Mouse (Mus musculus) MEL (cell line): ENCODE results near the gene Aldh3b1. TPM values are rescaled to one million over a fixed set of nuclear protein-coding genes. Genes with fewer than 3 reads are reported as not detected.

ENCODE experiments used
- DNase-seq: peaks from one replicate; pipeline ENCODE4 v3.0.0; 2011; ENCODE audit warnings: low read depth, low spot score
- H3K27ac ChIP-seq: 2 replicates; pipeline ENCODE4 v1.5.1; 2012; ENCODE audit warnings: low read depth, mild to moderate bottlenecking, control low read depth, low read length, moderate library complexity; ENCODE audit not compliant: control insufficient read depth
- H3K27me3 ChIP-seq, 2 experiments: fragments of 150-350 bp in 1 of 2; sonication (generic) in 1 of 2; 2 replicates each; pipeline ENCODE4 v1.6.1; 2012; ENCODE audit warnings: low read length in 2 of 2, mild to moderate bottlenecking in 2 of 2, improper control_type of control experiment in 1 of 2, moderate library complexity in 1 of 2; ENCODE audit not compliant: insufficient read depth in 2 of 2, control insufficient read depth in 1 of 2
- H3K36me3 ChIP-seq, 2 experiments: 2 replicates each; pipeline ENCODE4 v1.6.1; 2012 to 2014; ENCODE audit warnings: low read length in 2 of 2, improper control_type of control experiment in 1 of 2, inconsistent platforms in 1 of 2, mild to moderate bottlenecking in 1 of 2; ENCODE audit not compliant: insufficient read depth in 2 of 2, control insufficient read depth in 1 of 2
- H3K4me1 ChIP-seq, 2 experiments: fragments of 150-350 bp in 1 of 2; sonication (generic) in 1 of 2; 2 replicates each; pipeline ENCODE4 v1.6.1; 2012; ENCODE audit warnings: low read length in 2 of 2, improper control_type of control experiment in 1 of 2, mild to moderate bottlenecking in 1 of 2; ENCODE audit not compliant: insufficient read depth in 2 of 2, control insufficient read depth in 1 of 2
- H3K4me3 ChIP-seq, 2 experiments: fragments of 150-350 bp in 1 of 2; sonication (generic) in 1 of 2; 2 replicates each; pipeline ENCODE4 v1.5.1; 2012; ENCODE audit warnings: low read depth in 2 of 2, low read length in 2 of 2, mild to moderate bottlenecking in 2 of 2, moderate library complexity in 2 of 2, control low read depth in 1 of 2, improper control_type of control experiment in 1 of 2; ENCODE audit not compliant: control insufficient read depth in 1 of 2, insufficient read depth in 1 of 2
- H3K79me2 ChIP-seq: 2 replicates; pipeline ENCODE4 v1.6.1; 2012; ENCODE audit warnings: mild to moderate bottlenecking, low read length, moderate library complexity; ENCODE audit not compliant: control insufficient read depth, poor library complexity, insufficient read depth
- H3K9ac ChIP-seq: 2 replicates; pipeline ENCODE4 v1.6.1; 2012; ENCODE audit warnings: low read depth, mild to moderate bottlenecking, control low read depth, low read length, moderate library complexity; ENCODE audit not compliant: control insufficient read depth, poor library complexity, severe bottlenecking
- H3K9me3 ChIP-seq: fragments of 150-350 bp; sonication (generic); replicated peaks from 2 replicates; pipeline ENCODE4 v1.6.1; 2012; ENCODE audit warnings: mild to moderate bottlenecking, low read length, improper control_type of control experiment, moderate library complexity; ENCODE audit not compliant: insufficient read depth
- BHLHE40 ChIP-seq: IDR thresholded peaks from 2 replicates; pipeline ENCODE4 v1.6.1; 2012; ENCODE audit warnings: low read depth, mild to moderate bottlenecking, inconsistent platforms, low read length, improper control_type of control experiment, borderline replicate concordance
- CHD1 ChIP-seq: IDR thresholded peaks from 2 replicates; pipeline ENCODE4 v1.6.1; 2012; ENCODE audit warnings: low read depth, mild to moderate bottlenecking, inconsistent platforms, low read length, improper control_type of control experiment
- ELF1 ChIP-seq: IDR thresholded peaks from 2 replicates; pipeline ENCODE4 v1.6.1; 2014; ENCODE audit warnings: low read depth, mild to moderate bottlenecking, inconsistent platforms, low read length, improper control_type of control experiment, moderate library complexity
- ETS1 ChIP-seq: IDR thresholded peaks from 2 replicates; pipeline ENCODE4 v1.6.1; 2012; ENCODE audit warnings: low read depth, mild to moderate bottlenecking, inconsistent platforms, low read length, improper control_type of control experiment, moderate library complexity
- GABPA ChIP-seq: IDR thresholded peaks from 2 replicates; pipeline ENCODE4 v1.6.1; 2012; ENCODE audit warnings: low read depth, mild to moderate bottlenecking, inconsistent platforms, low read length, improper control_type of control experiment, moderate library complexity
- GATA1 ChIP-seq: IDR thresholded peaks from 2 replicates; pipeline ENCODE4 v1.6.1; 2011; ENCODE audit warnings: low read depth, low read length, improper control_type of control experiment
- HCFC1 ChIP-seq: IDR thresholded peaks from 2 replicates; pipeline ENCODE4 v1.6.1; 2012; ENCODE audit warnings: low read depth, mild to moderate bottlenecking, inconsistent platforms, low read length, improper control_type of control experiment, moderate library complexity
- JUND ChIP-seq: IDR thresholded peaks from 2 replicates; pipeline ENCODE4 v1.6.1; 2011; ENCODE audit warnings: low read depth, mild to moderate bottlenecking, improper control_type of control experiment, low read length
- KAT2A ChIP-seq: conservative IDR thresholded peaks from 2 replicates; pipeline ENCODE4 v1.6.1; 2012; ENCODE audit warnings: low read depth, low read length, improper control_type of control experiment, inconsistent platforms
- MAFK ChIP-seq: IDR thresholded peaks from 2 replicates; pipeline ENCODE4 v1.6.1; 2011; ENCODE audit warnings: low read depth, mild to moderate bottlenecking, low read length, improper control_type of control experiment, borderline replicate concordance
- MAZ ChIP-seq: IDR thresholded peaks from 2 replicates; pipeline ENCODE4 v1.6.1; 2012; ENCODE audit warnings: low read depth, mild to moderate bottlenecking, inconsistent platforms, low read length, improper control_type of control experiment
- MEF2A ChIP-seq: IDR thresholded peaks from 2 replicates; pipeline ENCODE4 v1.6.1; 2014; ENCODE audit warnings: low read depth, mild to moderate bottlenecking, inconsistent platforms, low read length, improper control_type of control experiment; ENCODE audit not compliant: poor library complexity, insufficient replicate concordance, severe bottlenecking; ENCODE audit errors: extremely low read depth
- MYB ChIP-seq: IDR thresholded peaks from 2 replicates; pipeline ENCODE4 v1.6.1; 2011; ENCODE audit warnings: mild to moderate bottlenecking, low read depth, low read length, improper control_type of control experiment
- MYC ChIP-seq: IDR thresholded peaks from 2 replicates; pipeline ENCODE4 v1.6.1; 2011; ENCODE audit warnings: low read depth, mild to moderate bottlenecking, low read length, improper control_type of control experiment, moderate library complexity
- NELFE ChIP-seq: IDR thresholded peaks from 2 replicates; pipeline ENCODE4 v1.6.1; 2011; ENCODE audit warnings: low read depth, low read length, improper control_type of control experiment
- NRF1 ChIP-seq: IDR thresholded peaks from 2 replicates; pipeline ENCODE4 v1.6.1; 2014; ENCODE audit warnings: low read depth, mild to moderate bottlenecking, inconsistent platforms, low read length, improper control_type of control experiment, moderate library complexity; ENCODE audit not compliant: poor library complexity, insufficient read depth, severe bottlenecking
- POLR2A ChIP-seq, 2 experiments: IDR thresholded peaks; 2 replicates each; pipeline ENCODE4 v1.6.1; 2011 to 2012; ENCODE audit warnings: low read length in 2 of 2, mild to moderate bottlenecking in 2 of 2, control low read depth in 1 of 2, improper control_type of control experiment in 1 of 2, low read depth in 1 of 2, moderate library complexity in 1 of 2; ENCODE audit not compliant: control insufficient read depth in 1 of 2, insufficient read depth in 1 of 2, poor library complexity in 1 of 2
- POLR2AphosphoS2 ChIP-seq: IDR thresholded peaks from 2 replicates; pipeline ENCODE4 v1.6.1; 2011; ENCODE audit warnings: low read length, improper control_type of control experiment
- RAD21 ChIP-seq: IDR thresholded peaks from 2 replicates; pipeline ENCODE4 v1.6.1; 2011; ENCODE audit warnings: mild to moderate bottlenecking, low read depth, low read length, improper control_type of control experiment
- RCOR1 ChIP-seq: IDR thresholded peaks from 2 replicates; pipeline ENCODE4 v1.6.1; 2012; ENCODE audit warnings: low read depth, mild to moderate bottlenecking, inconsistent platforms, low read length, improper control_type of control experiment
- SIN3A ChIP-seq: IDR thresholded peaks from 2 replicates; pipeline ENCODE4 v1.6.1; 2012; ENCODE audit warnings: low read length, improper control_type of control experiment, inconsistent platforms
- SMC3 ChIP-seq: IDR thresholded peaks from 2 replicates; pipeline ENCODE4 v1.6.1; 2011; ENCODE audit warnings: low read depth, low read length, improper control_type of control experiment
- TAL1 ChIP-seq: IDR thresholded peaks from 2 replicates; pipeline ENCODE4 v1.6.1; 2012; ENCODE audit warnings: mild to moderate bottlenecking, inconsistent platforms, low read length, moderate library complexity, mixed read lengths
- TCF12 ChIP-seq: IDR thresholded peaks from 2 replicates; pipeline ENCODE4 v1.6.1; 2014; ENCODE audit warnings: low read depth, mild to moderate bottlenecking, inconsistent platforms, low read length, improper control_type of control experiment, moderate library complexity
- USF1 ChIP-seq: IDR thresholded peaks from 2 replicates; pipeline ENCODE4 v1.6.1; 2014; ENCODE audit warnings: low read depth, mild to moderate bottlenecking, inconsistent platforms, low read length, improper control_type of control experiment, moderate library complexity
- USF2 ChIP-seq, 2 experiments: IDR thresholded peaks; 2 replicates each; pipeline ENCODE4 v1.6.1; 2011 to 2012; ENCODE audit warnings: improper control_type of control experiment in 2 of 2, low read length in 2 of 2, borderline replicate concordance in 1 of 2, inconsistent platforms in 1 of 2, low read depth in 1 of 2, mild to moderate bottlenecking in 1 of 2; ENCODE audit not compliant: insufficient read depth in 1 of 2
- ZKSCAN1 ChIP-seq: IDR thresholded peaks from 2 replicates; pipeline ENCODE4 v1.6.1; 2012; ENCODE audit warnings: low read depth, mild to moderate bottlenecking, inconsistent platforms, low read length, improper control_type of control experiment, moderate library complexity
- ZMIZ1 ChIP-seq: IDR thresholded peaks from 2 replicates; pipeline ENCODE4 v1.6.1; 2012; ENCODE audit warnings: low read depth, mild to moderate bottlenecking, inconsistent platforms, low read length, improper control_type of control experiment, moderate library complexity
- ZNF384 ChIP-seq: IDR thresholded peaks from 2 replicates; pipeline ENCODE4 v1.6.1; 2012; ENCODE audit warnings: low read depth, mild to moderate bottlenecking, inconsistent platforms, low read length, improper control_type of control experiment
- polyA plus RNA-seq, 2 experiments: library from polyadenylated mRNA; stranded (reverse) in 1 of 2; unstranded in 1 of 2; fragments of >175 nt in 1 of 2; fragments of >200 nt in 1 of 2; gene quantifications; 2 replicates each; pipeline versions ENCODE4 v1.2.1 to v1.2.4; 2012; ENCODE audit warnings: low replicate concordance in 2 of 2, low read depth in 1 of 2; ENCODE audit not compliant: insufficient read length in 2 of 2, insufficient read depth in 1 of 2, missing spikeins in 1 of 2
- total RNA-seq: library from RNA; depleted of rRNA; stranded (reverse); fragments of 300-350 nt; gene quantifications from 2 replicates; pipeline ENCODE4 v1.2.3, GENCODE M21; 2012

Gene Aldh3b1
- total and polyA plus RNA-seq, 3 experiments, result 0.08 to 0.10 TPM; not detected in 1

DNA sequence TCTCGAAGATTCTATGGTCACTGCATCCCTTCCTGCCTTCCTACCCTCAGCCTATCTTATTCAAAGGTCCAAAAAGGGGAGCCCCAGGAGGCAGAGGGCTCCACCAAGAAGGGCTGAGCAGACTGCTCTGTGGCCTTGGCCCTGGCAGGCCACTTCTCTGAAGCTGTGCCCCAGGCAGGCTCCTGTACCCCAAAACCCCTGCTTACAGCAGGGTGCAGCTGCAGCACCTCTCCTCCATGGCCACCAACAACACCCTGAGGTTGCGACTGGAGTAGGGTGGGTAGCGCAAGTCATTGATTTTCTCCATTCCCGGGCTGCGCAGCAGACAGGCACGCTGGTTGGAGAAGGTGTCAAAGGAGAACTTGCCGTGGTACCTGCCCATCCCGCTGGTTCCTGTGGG lies 15.9 kb downstream of the Aldh3b1 start:
- peak overlapping the region; percentile 79 for H3K27ac ChIP-seq
- peak overlapping the region; percentile 88 for H3K9ac ChIP-seq
- H3K4me1 ChIP-seq, result peaks cover 0 to 19% of the 10 kb centered on the region in 2 experiments; a peak in 3 of 4 replicates
- no peak for TF ChIP-seq GABPA
- TF ChIP-seq ELF1, result no peak
- TF ChIP-seq BHLHE40, result no peak
- TF ChIP-seq JUND, result no peak
- TF ChIP-seq USF2 (IDR thresholded peaks at IDR 0.05; ENCODE audit: borderline replicate concordance in 1 of 2, insufficient read depth in 1 of 2, low read depth in 1 of 2, low read length in 2 of 2), result no peak
- DNase-seq, result no peak
- peaks cover 0 to 10% of the 10 kb centered on the region in 2 experiments; a peak in 2 of 4 replicates for H3K36me3 ChIP-seq
- H3K79me2 ChIP-seq, result peaks cover 14% of the 10 kb centered on the region
- peak overlapping the region; percentile 86 to 88 for H3K4me3 ChIP-seq
- no peaks in the 10 kb centered on the region for H3K9me3 ChIP-seq
- no peaks in the 10 kb centered on the region for H3K27me3 ChIP-seq

DNA sequence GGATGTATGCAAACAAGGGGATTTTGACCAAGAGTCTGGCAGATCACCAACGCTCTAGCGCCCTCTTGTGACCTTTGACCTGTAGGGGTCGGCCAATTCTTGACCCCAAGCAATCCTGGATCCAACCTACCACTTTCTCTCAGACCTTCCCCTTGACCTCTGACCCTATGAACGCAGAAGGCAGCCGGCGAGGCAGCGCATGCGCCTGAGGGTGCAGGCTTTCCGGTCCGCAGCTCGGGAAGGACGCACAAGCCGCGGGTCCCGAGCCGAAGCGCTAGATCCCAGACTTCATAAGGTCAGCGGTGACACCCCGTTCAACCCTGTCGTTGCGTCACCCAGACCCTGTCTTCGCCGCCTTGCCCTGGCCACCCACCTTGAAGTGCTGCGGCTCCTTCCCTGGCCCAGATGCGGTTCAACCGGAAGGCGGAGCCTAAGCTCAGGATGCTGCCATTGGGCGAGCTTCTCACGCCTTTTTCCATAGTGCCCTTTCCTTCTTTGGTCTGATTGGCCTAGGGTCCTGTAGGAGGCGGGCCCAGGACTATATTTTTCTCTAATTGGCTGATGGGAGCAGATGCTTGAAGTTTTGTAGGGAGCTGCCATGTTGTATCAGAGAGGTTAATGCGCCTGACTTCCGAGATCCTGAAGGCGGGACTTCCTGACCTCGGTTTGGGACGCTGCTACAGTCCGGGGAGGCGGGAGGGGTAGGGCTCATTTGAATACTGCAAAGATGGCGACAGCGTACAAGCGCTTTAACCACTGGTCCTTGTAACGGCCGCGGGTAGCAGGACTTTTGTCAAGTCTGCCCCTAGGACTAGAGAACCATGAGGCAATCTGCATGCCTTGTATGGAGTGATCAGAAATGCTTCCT lies 17.0 kb downstream of the Aldh3b1 start, which contains the start of gene Ndufs8:
Gene Ndufs8, minus strand, starts transcription at position 438 of the 868 bp plus-strand sequence.
- peak within 1 kb of the TSS; percentile 90 for H3K9ac ChIP-seq
- H3K4me3 ChIP-seq, result peak within 1 kb of the TSS; percentile 86 to 88
- H3K79me2 ChIP-seq, result peaks cover 14% of the 10 kb centered on the region
- no peaks in the 10 kb centered on the region for H3K9me3 ChIP-seq
- H3K27me3 ChIP-seq, result no peaks in the 10 kb centered on the region
- H3K4me1 ChIP-seq, result peaks cover 0 to 19% of the 10 kb centered on the region in 2 experiments; a peak in 3 of 4 replicates
- peak; percentile 99 for DNase-seq
- peaks cover 0 to 10% of the 10 kb centered on the region in 2 experiments; a peak in 2 of 4 replicates for H3K36me3 ChIP-seq
- H3K27ac ChIP-seq, result peak within 1 kb of the TSS; percentile 83
- peak; percentile 90 for TF ChIP-seq NRF1
- peak; percentile 36; the same call in 1 of the 2 replicates for TF ChIP-seq GATA1
- no peak for TF ChIP-seq ZKSCAN1
- TF ChIP-seq TAL1, result no peak
- TF ChIP-seq MYC, result peak; percentile 51; the same call in 1 of the 2 replicates
- TF ChIP-seq MAFK, result no peak
- peak; percentile 88 for TF ChIP-seq NELFE
- TF ChIP-seq SMC3, result no peak
- peak; percentile 94 for TF ChIP-seq SIN3A
- peak; percentile 25; the same call in 1 of the 2 replicates for TF ChIP-seq JUND
- peak; percentile 63 for TF ChIP-seq USF1
- no peak for TF ChIP-seq ZNF384
- TF ChIP-seq KAT2A, result peak; percentile 89
- peak; percentile 93 for TF ChIP-seq HCFC1
- TF ChIP-seq MYB, result no peak
- peak; percentile 17; the same call in 1 of the 2 replicates for TF ChIP-seq ETS1
- peak; percentile 94 for TF ChIP-seq POLR2AphosphoS2
- TF ChIP-seq CHD1, result 0 out of 2 replicates have a peak, but pooled peaks have one; percentile 73
- TF ChIP-seq RAD21, result no peak; the same call in 1 of the 2 replicates
- TF ChIP-seq MAZ, result peak; percentile 93
- peak; percentile 70 to 94 for TF ChIP-seq POLR2A (IDR thresholded peaks at IDR 0.05; ENCODE audit: control insufficient read depth in 1 of 2, insufficient read depth in 1 of 2, low read depth in 1 of 2, low read length in 2 of 2, poor library complexity in 1 of 2)
- peak; percentile 90 for TF ChIP-seq ELF1
- TF ChIP-seq TCF12, result peak; percentile 40
- TF ChIP-seq RCOR1, result no peak
- peak; percentile 86 for TF ChIP-seq ZMIZ1
- no peak for TF ChIP-seq MEF2A
